Mouse (Mus musculus) kidney, embryonic 16.5 days (tissue): ENCODE measurements at regions not wholly inside any gene's neighbourhood (a gene's known extent, or its start where the extent isn't known, plus 50 kb on each side); places are given as distances from the start of the nearest gene placed in this dataset.

Source experiments
- ATAC-seq: fragments of 200-750 bp; cut with Nextera tagmentation; 2 replicates; pipeline ENCODE4 v1.8.0; 2017; ENCODE audit warnings: moderate TSS enrichment; ENCODE audit not compliant: low FRiP score, low TSS enrichment
- H3K27ac ChIP-seq: fragments of 300-500 bp; sonication (generic); 2 replicates; pipeline ENCODE4 v1.5.1; 2014; ENCODE audit warnings: low read length
- H3K27me3 ChIP-seq: fragments of 300-500 bp; sonication (generic); 2 replicates; pipeline ENCODE4 v1.6.1; 2014; ENCODE audit warnings: low read length, control low read depth, mixed read lengths; ENCODE audit not compliant: insufficient read depth
- H3K36me3 ChIP-seq: fragments of 300-500 bp; sonication (generic); 2 replicates; pipeline ENCODE4 v1.6.1; 2014; ENCODE audit warnings: low read length, control low read depth, mixed read lengths; ENCODE audit not compliant: insufficient read depth
- H3K4me1 ChIP-seq: fragments of 300-500 bp; sonication (generic); 2 replicates; pipeline ENCODE4 v1.6.1; 2014; ENCODE audit warnings: low read length, control low read depth, mixed read lengths; ENCODE audit not compliant: insufficient read depth
- H3K4me2 ChIP-seq: fragments of 300-500 bp; sonication (generic); replicated peaks from 2 replicates; pipeline ENCODE4 v1.6.1; 2014; ENCODE audit warnings: low read depth, low read length
- H3K4me3 ChIP-seq: fragments of 300-500 bp; sonication (generic); 2 replicates; pipeline ENCODE4 v1.5.1; 2014; ENCODE audit warnings: mild to moderate bottlenecking, low read length
- H3K9ac ChIP-seq: fragments of 300-500 bp; sonication (generic); replicated peaks from 2 replicates; pipeline ENCODE4 v1.6.1; 2014; ENCODE audit warnings: low read length
- H3K9me3 ChIP-seq: fragments of 300-500 bp; sonication (generic); 2 replicates; pipeline ENCODE4 v1.6.1; 2016; ENCODE audit warnings: low read length, control low read depth
- WGBS: fragments of 180-500 bp; shearing (Covaris S2); extraction: QIAGEN DNeasy Blood & Tissue Kit; methylation state at CpG from one replicate; pipeline ENCODE4 v1.1.7; 2014; 5-methylcytosine and 5-hydroxymethylcytosine counted together

DNA sequence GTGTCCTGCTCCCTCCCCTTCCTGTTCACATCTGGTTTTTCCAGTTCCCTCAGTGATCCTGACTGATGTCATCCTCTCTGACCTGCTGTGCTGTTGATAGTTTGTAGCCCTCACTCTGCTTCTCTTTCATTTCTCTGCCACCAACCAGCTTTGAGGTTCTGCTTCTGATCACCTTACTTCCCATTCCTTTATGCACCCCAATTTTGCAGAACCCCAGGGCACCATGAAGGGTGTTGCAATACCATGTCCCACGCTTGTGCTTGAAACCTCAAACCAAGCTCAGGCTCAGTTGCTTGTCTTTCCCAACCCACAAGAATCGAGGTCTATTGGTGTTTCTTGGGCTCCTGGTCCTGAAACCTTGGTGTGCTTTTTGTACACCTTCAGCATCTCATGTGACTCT lies 93.3 kb downstream of the Edn1 start:
- Histone ChIP-seq H3K4me1 (no peaks in the 10 kb centered on the region), H3K4me3 (no peak overlapping the region), H3K9me3 (no peaks in the 10 kb centered on the region), H3K27me3 (no peaks in the 10 kb centered on the region), H3K36me3 (no peaks in the 10 kb centered on the region), H3K9ac (no peak overlapping the region), H3K4me2 (no peak overlapping the region), H3K27ac (no peak overlapping the region)
- 75% methylated on average over 2 of the region's 2 CpGs for WGBS
- ATAC-seq, result no peak

GRCm38 (mm10) chr13:42401513-42401912 lies 100.2 kb downstream of the Edn1 start:
- Histone ChIP-seq H3K9me3 (no peaks in the 10 kb centered on the region), H3K27me3 (no peaks in the 10 kb centered on the region), H3K4me2 (no peak overlapping the region), H3K36me3 (no peaks in the 10 kb centered on the region), H3K27ac (no peak overlapping the region), H3K9ac (no peak overlapping the region), H3K4me1 (no peaks in the 10 kb centered on the region), H3K4me3 (no peak overlapping the region)
- WGBS, result 51% methylated on average over 2 of the region's 2 CpGs
- no peak for ATAC-seq

DNA sequence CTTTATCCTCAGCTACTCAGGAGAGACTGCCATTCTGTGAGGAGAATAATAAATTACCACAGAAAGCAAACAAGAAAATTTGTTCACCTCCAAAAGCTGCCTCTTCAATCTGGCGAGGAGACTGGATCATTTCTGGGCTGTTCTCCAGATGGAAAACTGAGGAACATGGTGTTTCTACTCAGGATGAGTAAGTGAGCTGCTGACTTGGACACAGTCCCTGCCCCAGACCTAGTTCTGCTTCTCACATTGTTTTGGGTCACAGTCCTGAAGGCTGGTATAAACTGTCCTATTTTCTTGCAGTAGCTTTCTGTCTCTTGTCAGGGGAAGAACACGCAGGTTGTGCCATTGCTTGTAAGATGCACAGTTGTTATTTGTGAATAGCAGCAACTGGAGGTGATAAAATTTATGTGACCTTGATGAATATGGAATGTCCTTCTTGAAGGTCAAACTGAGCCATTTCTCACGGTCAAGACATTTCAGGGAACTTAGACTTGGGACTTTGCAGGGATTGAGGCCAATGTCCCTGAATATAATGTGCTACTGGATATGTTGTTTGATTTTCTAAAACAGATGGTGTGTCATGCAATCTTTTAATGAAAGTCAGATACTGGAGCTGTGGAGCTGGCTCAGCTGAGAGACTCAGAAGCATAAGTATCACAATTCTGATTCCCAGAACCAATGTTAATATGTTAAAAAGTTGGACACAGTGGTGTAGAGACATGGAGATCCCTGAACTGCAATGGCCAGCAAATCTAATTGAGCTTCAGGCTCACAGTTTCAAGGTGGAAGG lies 102.2 kb downstream of the Edn1 start:
- 65% methylated on average over 3 of the region's 3 CpGs for WGBS
- no peak overlapping the region for H3K4me2 ChIP-seq
- H3K27ac ChIP-seq, result no peak overlapping the region
- no peaks in the 10 kb centered on the region for H3K27me3 ChIP-seq
- ATAC-seq, result no peak
- no peaks in the 10 kb centered on the region for H3K36me3 ChIP-seq
- no peaks in the 10 kb centered on the region for H3K4me1 ChIP-seq
- no peaks in the 10 kb centered on the region for H3K9me3 ChIP-seq
- H3K4me3 ChIP-seq, result no peak overlapping the region
- H3K9ac ChIP-seq, result no peak overlapping the region

DNA sequence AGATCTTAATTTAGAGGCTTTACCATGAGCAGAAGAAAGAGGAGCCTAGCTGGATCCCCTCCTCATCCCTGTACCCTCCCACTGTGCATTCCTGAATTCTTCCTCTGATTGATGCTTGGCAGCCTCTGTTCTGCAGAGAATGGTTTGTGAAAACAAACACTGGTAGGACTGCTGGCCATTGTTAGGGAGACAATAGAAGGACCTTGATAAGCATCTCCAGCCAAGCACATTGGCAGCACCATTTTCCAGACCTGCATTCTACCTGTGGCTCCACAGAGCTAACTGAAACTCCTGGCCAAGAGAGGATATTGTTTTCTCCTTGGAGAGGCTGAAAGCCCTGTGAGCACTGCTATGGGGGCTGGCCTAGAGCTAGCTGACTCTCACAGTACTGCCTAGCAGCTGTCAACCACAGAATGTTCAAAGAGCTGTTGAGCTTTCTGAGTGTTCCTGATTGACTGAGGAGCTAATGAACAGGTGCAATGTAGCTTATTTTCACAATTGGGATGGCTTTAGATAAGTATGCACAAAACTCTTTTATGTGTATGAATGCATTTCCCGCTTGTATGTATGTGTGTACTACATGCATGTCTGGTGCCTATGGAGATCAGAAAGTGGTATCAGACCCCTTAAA lies 111.5 kb downstream of the Edn1 start:
- ATAC-seq, result no peak

DNA sequence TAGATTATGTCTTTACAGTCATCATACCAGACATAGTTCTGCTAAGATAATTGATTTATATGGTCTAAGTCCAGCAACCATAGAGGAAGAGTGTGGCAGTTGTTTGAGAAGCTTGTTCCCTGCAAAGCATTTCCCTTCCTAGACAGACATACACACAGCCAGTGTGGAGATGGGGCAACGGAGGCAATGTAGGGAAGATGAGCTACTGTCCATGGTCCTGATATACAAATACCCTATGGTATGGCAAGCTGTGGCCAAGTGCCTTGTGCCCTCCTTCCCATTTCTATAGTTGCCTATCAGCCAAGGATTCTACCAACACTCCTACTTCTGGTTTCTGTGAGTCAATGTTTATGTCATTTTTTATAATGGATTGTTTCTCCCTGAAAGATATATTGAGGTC lies 145.6 kb downstream of the Edn1 start:
- no peak overlapping the region for H3K4me2 ChIP-seq
- H3K9ac ChIP-seq, result no peak overlapping the region
- H3K9me3 ChIP-seq, result no peaks in the 10 kb centered on the region
- 3% methylated on average over 1 of the region's 1 CpGs for whole genome bisulfite sequencing
- no peaks in the 10 kb centered on the region for H3K36me3 ChIP-seq
- no peaks in the 10 kb centered on the region for H3K27me3 ChIP-seq
- no peak for ATAC-seq
- no peaks in the 10 kb centered on the region for H3K4me1 ChIP-seq
- no peak overlapping the region for H3K4me3 ChIP-seq
- H3K27ac ChIP-seq, result no peak overlapping the region

More for the DNA sequence above, 111.5 kb downstream of the Edn1 start:
- no peak overlapping the region for H3K4me2 ChIP-seq
- H3K27ac ChIP-seq, result no peak overlapping the region
- H3K27me3 ChIP-seq, result no peaks in the 10 kb centered on the region
- no peak overlapping the region for H3K4me3 ChIP-seq
- H3K36me3 ChIP-seq, result no peaks in the 10 kb centered on the region
- no peaks in the 10 kb centered on the region for H3K4me1 ChIP-seq
- no peaks in the 10 kb centered on the region for H3K9me3 ChIP-seq
- WGBS, result 100% methylated on average over 1 of the region's 1 CpGs
- no peak overlapping the region for H3K9ac ChIP-seq

GRCm38 (mm10) chr13:42453665-42454064 lies 152.4 kb downstream of the Edn1 start:
- Histone ChIP-seq H3K4me3 (no peak overlapping the region), H3K4me1 (no peaks in the 10 kb centered on the region), H3K36me3 (no peaks in the 10 kb centered on the region), H3K27ac (no peak overlapping the region), H3K27me3 (no peaks in the 10 kb centered on the region), H3K4me2 (no peak overlapping the region), H3K9me3 (no peaks in the 10 kb centered on the region), H3K9ac (no peak overlapping the region)
- no peak for ATAC-seq
- 72% methylated on average over 5 of the region's 5 CpGs for WGBS

- 86% methylated on average over 3 of the region's 3 CpGs for WGBS
- Histone ChIP-seq H3K27ac (no peak overlapping the region), H3K4me2 (no peak overlapping the region), H3K4me1 (no peaks in the 10 kb centered on the region), H3K4me3 (no peak overlapping the region), H3K36me3 (no peaks in the 10 kb centered on the region), H3K27me3 (no peaks in the 10 kb centered on the region), H3K9me3 (no peaks in the 10 kb centered on the region), H3K9ac (no peak overlapping the region)
- no peak for ATAC-seq
Observed at GRCm38 (mm10) chr13:42459892-42460291, 158.6 kb downstream of the Edn1 start.

DNA sequence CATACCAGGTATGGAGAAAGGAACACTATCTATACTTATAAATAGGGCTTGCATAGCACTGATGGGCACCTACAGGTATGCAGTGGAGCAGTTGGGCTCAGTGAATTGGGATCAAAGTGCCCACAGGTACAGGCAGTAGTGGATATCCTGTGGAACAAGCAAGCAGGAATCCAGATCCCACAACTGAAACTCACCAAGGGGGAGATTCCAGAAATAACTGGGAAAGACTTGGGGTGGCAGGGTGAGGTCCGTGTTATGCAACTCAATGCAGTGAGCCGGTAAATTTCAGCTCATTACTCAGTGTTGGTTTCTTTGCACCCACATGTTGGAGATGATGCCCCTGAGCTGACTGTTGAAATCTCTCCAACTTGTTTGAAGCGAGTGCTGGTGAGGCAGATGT lies 177.5 kb downstream of the Edn1 start:
- Histone ChIP-seq H3K9ac (no peak overlapping the region), H3K4me3 (no peak overlapping the region), H3K4me1 (no peaks in the 10 kb centered on the region), H3K27ac (no peak overlapping the region), H3K4me2 (no peak overlapping the region), H3K9me3 (no peaks in the 10 kb centered on the region), H3K36me3 (no peaks in the 10 kb centered on the region), H3K27me3 (no peaks in the 10 kb centered on the region)
- ATAC-seq, result no peak
- WGBS, result 84% methylated on average over 3 of the region's 3 CpGs

- no peak for ATAC-seq
- no peaks in the 10 kb centered on the region for H3K27me3 ChIP-seq
- H3K4me1 ChIP-seq, result no peaks in the 10 kb centered on the region
- H3K9me3 ChIP-seq, result no peaks in the 10 kb centered on the region
- 76% methylated on average over 4 of the region's 4 CpGs for WGBS
- no peak overlapping the region for H3K4me2 ChIP-seq
- no peak overlapping the region for H3K9ac ChIP-seq
- no peak overlapping the region for H3K4me3 ChIP-seq
- H3K27ac ChIP-seq, result no peak overlapping the region
- H3K36me3 ChIP-seq, result no peaks in the 10 kb centered on the region
Observed at GRCm38 (mm10) chr13:42490956-42491680, 189.3 kb upstream of the Phactr1 start.

GRCm38 (mm10) chr13:42494371-42494770 lies 186.1 kb upstream of the Phactr1 start:
- Histone ChIP-seq H3K27ac (no peak overlapping the region), H3K9ac (no peak overlapping the region), H3K4me3 (no peak overlapping the region), H3K27me3 (no peaks in the 10 kb centered on the region), H3K9me3 (no peaks in the 10 kb centered on the region), H3K4me1 (no peaks in the 10 kb centered on the region), H3K4me2 (no peak overlapping the region), H3K36me3 (no peaks in the 10 kb centered on the region)
- WGBS, result 65% methylated on average over 5 of the region's 5 CpGs
- no peak for ATAC-seq
